Mouse (Mus musculus): ENCODE measurements at regions not wholly inside any gene's neighbourhood (a gene's known extent, or its start where the extent isn't known, plus 50 kb on each side); places are given as distances from the start of the nearest gene placed in this dataset.
A peak's percentile ranks its signal among the peaks of the same experiment; 100 is the strongest.

DNA sequence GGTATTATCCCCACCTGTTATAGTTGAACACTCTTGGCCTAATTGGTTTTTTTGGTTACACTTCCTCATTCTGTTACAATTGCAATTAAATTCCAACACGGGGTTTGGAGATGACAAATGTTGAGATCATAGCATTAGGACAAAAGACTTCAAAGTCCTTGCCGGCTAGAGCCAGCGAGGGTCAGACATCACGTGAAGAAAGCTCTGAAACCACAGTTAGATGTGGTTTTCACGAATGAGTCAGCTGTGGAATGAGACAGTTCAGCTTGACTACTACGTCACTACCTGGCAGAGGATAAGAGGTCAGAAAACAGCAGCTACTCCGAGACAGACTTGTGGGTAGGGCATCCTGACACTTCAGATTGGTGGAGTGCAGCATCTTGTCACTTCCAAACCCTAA, 55.5 kb upstream of the Trio start:
- DNase-seq (ENCODE audit: low spot score), result peak; percentile 7

DNA sequence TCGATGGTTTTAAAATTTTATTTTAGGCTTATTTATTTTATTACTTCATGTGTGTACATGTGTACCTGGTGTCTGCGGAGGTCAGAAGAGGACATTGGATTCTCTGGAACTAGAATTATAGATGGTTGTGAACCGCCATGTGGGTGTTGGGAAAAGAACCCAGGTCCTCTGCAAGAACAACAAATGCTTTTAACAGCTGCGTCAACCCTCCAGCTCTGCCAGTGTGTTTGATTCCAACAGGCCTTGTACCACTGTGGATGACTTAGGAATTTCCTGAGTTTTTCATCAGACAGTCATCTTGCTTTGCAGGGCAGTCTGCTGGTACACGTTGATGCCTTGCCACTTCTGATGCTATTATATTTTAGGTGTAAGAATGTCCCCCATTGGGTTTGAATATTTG, 56.8 kb upstream of the Trio start:
- no peak for DNase-seq (ENCODE audit: low spot score)

DNA sequence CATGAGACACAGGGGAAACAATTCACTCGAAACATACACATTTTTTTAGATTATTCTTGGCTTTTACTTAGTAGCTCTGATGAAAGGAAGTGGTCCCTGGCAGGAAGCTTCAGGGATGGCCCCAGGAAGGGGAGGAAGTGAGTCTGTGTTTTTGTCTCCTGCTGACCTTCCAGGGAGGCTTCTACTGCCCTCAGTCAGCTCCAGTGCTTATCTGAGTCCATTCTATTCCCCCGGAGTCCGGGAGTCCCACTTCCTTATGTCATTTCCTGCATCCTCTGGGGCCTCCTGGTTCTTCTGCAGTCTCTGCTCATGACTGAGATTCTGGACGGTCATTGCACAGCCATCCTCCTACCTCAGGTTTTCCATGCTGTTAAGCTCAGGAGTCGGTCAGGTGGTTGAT, 80.3 kb upstream of the Trio start:
- no peak for DNase-seq (ENCODE audit: low spot score)

DNA sequence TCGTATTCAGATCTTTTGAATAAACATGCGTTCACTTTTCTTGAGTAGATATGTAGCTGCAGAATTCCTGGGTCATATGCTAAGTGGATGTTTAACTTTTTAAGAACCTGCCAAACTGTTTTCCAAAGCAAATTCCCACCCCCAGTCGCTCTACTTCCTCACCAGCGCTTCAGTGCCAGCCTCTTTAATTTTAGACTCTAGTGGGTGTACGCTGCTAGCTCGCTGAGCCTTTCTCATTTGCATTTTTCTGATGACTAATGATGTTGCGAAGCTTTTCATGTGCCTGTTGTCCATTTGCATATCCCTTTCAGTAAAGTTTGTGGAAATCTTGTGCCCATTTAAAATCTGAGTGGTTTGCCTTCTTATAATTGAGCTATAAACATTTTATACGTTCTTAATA, 84.3 kb upstream of the Trio start:
- DNase-seq (ENCODE audit: low spot score), result no peak

DNA sequence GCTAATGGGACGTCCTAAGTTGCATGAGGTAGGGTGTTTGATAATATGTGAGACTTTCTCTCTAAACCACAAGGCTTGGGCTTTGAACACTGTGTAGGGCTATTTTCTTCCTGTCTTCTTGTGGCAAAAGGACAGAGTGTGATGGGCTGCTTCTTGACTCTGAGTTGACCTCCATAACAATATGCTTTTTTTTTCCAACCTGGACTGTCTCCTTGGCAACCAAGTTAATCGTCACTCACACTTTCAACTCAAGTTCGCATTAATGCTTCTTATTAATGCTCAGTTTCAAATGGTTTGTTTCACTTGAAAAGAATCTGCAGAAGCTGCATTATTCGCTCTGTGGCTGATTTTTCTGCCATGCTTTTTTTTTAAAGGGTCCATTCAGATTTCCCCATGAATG, 87.8 kb upstream of the Trio start:
- DNase-seq (ENCODE audit: low spot score), result no peak

DNA sequence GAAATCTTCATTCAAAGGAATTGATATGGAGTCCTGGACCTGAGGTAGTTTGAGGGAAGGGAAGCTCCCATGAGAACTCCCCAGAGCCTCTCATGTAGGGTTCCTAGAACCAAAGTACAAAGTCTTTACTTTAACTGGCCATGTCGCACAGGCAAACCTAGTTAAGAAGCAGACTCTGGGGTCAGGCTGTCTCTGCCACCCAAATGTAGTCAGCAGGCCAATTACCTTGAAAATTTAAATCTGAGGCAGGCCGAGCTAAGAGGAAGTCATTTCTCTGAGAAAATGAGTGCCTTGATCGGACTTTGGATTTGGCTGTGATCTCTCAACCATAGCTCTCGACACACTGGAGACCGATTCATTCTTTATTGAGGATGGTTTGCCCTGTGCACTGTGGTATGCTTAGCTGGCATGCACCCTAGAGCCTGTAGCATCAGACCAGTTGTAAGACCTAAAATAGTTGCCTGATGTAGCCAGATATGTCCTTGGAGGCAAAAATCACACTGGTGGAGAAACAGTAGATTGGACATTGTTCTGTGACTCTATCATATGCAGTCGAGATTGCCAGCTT, 88.6 kb upstream of the Trio start:
- DNase-seq (ENCODE audit: low spot score), result no peak

DNA sequence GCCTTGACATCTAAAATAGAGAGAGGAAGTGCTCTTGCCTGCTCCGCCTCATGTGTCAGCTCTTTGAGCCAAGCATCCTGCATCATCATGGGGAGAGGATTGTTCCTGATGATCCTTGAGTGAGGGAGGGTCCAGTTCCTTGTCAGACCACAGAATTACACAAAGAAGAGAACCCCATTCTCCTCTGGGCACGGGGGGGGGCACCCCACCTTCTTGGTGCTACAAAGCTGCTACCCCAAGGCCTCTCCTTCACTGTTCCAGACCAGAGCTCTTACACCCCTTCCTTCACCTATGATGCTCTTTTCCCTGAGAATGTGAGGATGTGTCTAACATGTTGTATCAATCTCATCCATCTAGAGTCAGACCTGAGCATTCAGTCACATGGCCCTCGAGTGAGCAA, 76.7 kb upstream of the Dnah5 start:
- no peak for DNase-seq (ENCODE audit: low spot score)

DNA sequence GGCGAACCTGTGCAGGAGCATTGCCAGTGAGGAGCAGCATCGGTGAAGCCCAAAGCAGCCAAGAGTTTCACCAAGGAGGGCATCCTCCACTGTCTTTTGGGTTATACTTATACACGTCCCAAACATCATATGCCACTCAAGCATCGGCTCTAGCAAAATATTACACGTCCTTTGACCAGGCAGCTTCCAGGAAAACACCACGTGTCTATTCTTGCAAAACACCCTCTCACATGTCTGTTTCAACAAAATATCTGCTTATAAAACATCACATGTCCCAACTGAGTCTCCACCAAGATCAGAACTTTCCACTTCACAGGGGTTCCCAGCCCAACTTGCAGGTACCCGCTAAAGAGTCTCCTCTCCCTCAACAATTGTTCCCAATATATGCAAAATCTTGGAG, 74.0 kb upstream of the Dnah5 start:
- no peak for DNase-seq (ENCODE audit: low spot score)

DNA sequence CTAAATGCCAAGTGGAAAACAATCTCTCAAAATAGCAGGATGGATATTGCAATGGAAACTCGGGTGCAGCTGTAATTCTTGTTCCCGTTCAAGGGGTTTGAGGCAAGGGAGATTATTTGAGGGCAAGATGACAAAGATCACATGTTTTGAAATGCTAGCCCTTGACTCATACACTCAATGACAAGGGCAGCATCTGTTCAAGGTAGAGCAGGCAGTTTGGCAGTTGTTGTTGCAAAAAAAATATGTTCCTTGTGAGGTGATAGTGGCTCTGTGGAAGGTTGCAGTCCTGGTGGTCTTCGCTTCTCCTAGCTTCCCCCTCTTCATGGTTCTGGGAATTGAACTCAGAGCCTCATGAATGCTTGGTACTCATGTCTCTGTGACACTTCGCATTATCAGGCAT, 72.0 kb upstream of the Dnah5 start:
- DNase-seq (ENCODE audit: low spot score), result no peak

DNA sequence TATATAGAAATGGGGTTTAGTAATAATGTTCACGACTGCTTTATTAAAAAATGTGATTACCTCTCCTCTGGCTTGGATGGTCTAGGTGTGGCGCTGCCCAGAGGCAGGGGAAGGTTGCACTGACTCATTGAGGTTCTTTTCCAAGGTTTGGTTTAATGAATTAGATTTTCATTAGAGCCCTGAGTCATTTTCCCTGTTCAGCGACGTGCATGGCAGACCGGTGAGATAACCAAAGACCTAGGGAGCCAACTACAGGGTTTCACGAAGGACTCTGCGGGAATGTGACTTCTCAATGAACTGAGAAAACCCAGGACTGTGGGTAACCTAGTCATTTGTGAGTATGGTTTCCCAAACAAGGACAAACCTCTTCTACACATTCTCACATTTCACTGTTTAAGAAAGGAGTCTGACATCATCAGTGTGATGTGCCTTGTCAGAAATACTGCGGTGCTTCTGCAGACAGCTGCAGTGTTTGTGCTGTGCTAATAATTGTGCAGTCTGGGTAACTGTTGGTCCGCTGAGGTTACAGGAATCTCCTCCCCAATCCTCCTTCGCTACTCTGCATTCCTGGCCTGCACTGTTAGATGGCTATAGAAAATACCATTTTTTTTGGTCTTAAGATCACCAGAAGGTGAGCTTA, 70.3 kb upstream of the Dnah5 start:
- no peak for DNase-seq (ENCODE audit: low spot score)

DNA sequence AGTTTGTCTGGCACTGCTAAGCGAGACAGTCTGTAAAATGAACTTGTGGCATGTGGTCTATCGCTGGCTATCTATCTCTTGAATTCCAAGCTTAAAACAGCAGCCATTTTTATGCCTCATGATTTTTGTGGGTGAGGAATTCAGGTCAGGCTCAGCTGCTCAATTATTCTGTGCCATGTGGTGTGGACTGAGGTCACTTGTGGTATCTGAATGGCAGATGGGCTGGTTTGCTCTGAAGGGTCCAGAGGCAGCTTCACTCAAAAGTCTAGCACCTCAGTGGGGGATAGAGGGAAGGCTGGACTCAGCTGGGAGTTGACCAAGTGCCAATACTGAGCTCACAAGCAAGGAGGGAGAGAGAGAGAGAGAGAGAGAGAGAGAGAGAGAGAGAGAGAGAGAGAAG, 69.3 kb upstream of the Dnah5 start:
- no peak for DNase-seq (ENCODE audit: low spot score)

DNA sequence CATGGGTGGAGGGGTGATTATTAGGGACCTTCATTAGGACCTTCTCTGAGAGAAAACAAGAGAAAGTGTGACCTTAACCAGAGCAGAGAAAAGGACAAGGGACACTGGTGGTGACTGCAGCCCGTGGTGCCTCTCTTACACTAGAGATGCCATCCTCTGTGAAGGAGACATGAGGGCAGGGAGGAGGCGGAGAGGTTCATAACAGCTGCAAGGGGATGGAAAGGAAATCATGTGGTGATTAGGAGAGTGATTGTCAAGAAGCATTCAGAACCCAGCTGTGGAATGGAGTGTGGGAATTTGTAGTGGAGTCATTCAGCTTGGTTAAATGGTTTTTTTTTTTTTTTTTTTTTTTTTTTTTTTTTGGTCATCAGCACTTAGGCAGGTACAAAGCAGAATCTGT, 64.7 kb upstream of the Dnah5 start:
- no peak for DNase-seq (ENCODE audit: low spot score)

DNA sequence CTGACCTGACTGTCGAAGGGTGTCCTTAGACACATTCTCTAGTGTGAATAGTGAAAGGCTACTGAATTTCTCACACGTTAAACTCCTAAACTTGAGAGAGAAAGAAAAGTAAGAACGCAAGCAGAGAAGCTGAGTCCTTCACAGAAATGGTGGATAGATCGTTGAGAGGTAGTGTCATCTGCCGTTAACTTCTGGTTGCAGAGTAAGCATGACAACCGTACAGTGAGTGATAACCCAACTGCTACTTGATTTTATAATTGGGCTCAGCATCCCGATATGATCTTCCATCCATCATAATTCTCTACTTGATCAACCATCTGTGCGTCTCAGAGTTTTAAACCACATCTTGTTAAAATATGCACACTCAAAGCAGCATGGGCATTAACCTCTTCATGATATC, 63.3 kb upstream of the Dnah5 start:
- no peak for DNase-seq (ENCODE audit: low spot score)

DNA sequence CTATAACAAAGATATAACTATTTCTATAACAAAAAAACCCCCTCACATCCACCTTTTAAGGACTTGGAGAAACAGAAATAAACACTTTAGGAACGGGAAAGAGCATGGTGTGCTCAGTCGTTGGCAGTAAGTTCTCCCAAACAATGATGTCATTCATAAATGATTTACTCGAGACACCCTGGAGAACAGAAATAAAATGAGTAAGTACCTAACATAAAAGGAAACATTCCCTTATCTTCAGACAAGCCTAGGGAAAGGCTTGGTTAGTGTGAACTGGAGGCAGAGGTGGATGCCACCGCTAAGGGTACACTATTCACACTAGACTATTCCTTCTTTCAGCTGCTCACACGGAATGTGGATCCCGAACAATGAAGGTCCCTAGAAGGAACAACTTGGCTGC, 62.2 kb upstream of the Dnah5 start:
- no peak for DNase-seq (ENCODE audit: low spot score)

DNA sequence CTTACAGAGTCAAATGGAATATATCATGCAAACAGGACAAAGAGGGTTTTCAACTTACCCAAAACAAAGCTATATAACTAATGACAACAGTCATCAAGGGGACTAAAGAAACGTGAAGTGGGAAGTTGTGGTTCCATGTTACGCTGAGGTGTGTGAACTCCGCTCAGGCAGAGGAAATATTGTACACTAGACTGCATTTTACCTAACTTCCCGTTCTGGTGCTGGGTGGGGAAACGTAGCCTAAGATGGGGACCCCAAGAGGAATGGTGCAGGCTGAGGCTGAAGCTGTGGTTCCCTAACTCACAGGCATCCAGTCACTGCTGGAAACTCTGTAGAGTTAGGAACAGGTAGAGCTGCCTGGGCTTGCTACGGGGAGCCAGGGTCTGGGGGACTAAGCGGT, 59.3 kb upstream of the Dnah5 start:
- no peak for DNase-seq (ENCODE audit: low spot score)

DNA sequence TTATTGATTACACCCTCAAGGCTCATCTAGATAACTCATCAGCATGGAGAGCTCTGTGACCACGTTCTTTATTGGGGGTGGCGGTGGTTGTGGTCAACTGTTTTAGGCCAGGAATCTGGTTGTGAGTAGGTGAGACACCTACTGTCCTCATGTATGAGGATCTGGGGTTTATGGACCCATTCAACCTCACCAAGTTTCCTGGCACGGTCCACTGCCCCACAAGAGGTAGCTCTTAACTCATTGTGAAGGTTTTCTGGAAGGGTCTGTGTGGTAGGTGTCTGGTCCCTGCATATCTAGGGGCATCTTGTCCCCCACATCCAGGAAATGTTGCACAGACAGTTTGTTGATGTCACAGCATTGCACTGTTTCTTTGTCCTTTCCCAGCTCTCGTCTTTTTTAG, 58.7 kb upstream of the Dnah5 start:
- DNase-seq (ENCODE audit: low spot score), result no peak

DNA sequence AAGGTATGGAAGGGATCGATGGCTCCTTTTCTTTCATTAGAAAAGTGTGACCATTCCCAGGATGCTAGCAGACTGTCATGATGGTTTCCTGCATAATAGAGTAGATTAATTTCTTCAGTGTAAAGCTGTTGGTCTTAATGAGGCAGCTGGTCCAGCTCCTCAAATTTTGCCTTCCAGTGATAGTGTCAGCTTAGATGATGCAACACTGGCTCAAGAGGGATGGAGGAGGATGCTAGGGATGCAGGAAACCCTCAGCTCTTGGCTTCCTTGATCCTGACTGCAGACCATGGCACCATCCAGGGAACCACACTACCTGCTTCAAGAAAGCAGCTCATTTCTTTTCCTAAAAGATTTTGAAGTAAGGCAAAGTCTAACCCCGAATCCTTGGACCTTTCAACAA, 51.9 kb upstream of the Dnah5 start:
- DNase-seq (ENCODE audit: low spot score), result no peak

Data from thymus, postnatal 0 days (tissue).